Mouse (Mus musculus) cerebellum, adult 8-10 months (tissue): ENCODE measurements around the gene Zfhx3.

ENCODE experiments used
- DNase-seq: peaks from one replicate; pipeline ENCODE4 v3.0.0; 2022

Zfhx3 gene

DNA sequence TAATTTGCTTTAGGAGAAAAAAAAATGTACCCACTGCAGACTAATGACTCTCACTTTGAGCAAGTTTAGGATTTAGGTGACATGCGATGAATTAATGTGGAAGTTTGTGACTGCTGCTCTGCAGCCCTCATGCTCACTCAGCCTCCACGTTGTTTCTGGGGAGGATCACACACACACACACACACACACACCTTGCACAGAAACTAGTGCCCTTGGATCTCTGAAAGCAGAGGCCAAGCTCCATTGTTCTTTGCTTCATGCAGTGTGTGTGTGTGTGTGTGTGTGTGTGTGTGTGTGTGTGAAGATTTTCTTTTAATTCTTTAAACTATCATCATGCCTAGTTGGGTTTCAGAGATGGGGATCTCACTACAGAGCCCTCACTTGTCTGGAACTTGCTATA is 1020.7 kb downstream of the Zfhx3 start:
- DNase-seq = no peak

GRCm38 (mm10) chr8:108966041-108966440 is 1023.6 kb downstream of the Zfhx3 start:
- DNase-seq = no peak

DNA sequence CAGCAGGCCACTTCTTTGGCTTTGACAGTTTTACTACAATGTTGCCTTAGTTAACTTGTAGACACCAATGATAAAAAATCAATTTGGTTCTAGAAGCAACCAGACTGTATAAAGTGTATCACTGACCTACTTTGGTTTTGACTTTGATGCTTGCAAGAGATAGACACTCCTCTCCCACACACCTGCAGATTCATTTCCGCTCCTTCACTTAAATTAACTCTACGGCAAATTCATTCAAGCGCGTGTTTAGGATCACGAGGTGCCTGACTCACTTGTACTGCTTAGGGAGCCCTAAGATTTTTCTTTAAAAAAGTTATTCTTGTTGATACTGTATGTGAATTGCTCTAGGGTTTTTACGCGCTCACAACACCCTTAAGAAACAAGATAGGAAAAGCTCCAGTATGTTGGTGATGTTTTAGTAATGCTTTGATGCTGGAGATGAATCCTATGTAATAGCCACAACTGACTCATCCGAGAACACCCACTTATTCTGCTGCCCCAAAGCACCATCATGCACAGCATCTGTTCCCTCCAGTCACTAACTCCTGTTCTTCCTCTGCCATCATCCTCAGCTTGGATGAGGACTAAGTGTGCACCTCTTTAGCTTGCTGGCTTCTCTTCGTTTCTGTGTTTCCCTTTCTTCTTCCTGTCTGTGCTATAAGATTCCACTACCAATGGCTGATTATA is 1031.3 kb downstream of the Zfhx3 start:
- no peak for DNase-seq

GRCm38 (mm10) chr8:108977693-108978361 is 1035.4 kb downstream of the Zfhx3 start:
- DNase-seq = no peak

DNA sequence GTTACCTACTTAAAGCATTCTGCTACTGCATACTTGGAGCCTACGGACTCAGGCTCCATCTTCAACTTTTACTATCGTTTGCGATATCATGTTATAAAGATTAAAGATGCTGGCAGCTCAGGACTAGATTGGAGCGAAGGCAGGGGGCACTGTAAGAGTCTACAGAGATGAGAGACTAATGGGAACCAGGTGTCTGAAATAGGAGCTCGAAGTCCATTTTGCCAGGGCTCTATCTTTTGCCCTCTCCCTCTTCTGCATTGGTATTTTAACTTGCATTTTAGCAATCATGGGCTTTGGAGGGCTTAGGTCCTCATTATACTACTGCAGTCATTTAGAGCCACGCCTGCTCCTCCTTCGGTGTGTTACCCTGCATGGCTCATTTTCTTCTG is 1035.9 kb downstream of the Zfhx3 start:
- no peak for DNase-seq

GRCm38 (mm10) chr8:108984904-108985303 is 1042.5 kb downstream of the Zfhx3 start:
- no peak for DNase-seq

GRCm38 (mm10) chr8:108989841-108990240 is 1047.4 kb downstream of the Zfhx3 start:
- DNase-seq = no peak

GRCm38 (mm10) chr8:108990537-108990936 is 1048.1 kb downstream of the Zfhx3 start:
- no peak for DNase-seq

GRCm38 (mm10) chr8:108991395-108991794 is 1049.0 kb downstream of the Zfhx3 start:
- DNase-seq = no peak

GRCm38 (mm10) chr8:108993718-108994117 is 1051.3 kb downstream of the Zfhx3 start:
- no peak for DNase-seq

GRCm38 (mm10) chr8:108994187-108994586 is 1051.7 kb downstream of the Zfhx3 start:
- DNase-seq = no peak

GRCm38 (mm10) chr8:108994880-108995279 is 1052.4 kb downstream of the Zfhx3 start:
- DNase-seq = no peak

DNA sequence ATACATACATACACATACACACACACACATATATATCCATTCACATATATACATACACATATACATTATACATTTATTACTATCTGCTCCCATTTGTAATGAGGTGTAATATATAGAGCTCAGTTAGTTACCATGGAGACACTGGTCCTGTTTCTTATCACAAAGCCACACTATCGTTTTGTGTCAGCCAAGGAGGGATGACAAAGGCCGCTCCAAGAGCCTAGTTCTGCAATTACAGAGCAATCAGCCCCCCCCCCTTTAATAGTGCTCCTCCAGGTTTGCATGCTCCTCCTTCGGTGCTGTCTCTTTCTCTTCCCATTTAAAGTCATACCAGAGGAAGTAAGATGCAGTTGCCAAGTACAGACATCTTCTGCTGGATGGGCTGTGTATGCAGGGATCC is 1054.9 kb downstream of the Zfhx3 start:
- DNase-seq = no peak

GRCm38 (mm10) chr8:108999297-109000249 is 1057.1 kb downstream of the Zfhx3 start:
- DNase-seq = no peak

DNA sequence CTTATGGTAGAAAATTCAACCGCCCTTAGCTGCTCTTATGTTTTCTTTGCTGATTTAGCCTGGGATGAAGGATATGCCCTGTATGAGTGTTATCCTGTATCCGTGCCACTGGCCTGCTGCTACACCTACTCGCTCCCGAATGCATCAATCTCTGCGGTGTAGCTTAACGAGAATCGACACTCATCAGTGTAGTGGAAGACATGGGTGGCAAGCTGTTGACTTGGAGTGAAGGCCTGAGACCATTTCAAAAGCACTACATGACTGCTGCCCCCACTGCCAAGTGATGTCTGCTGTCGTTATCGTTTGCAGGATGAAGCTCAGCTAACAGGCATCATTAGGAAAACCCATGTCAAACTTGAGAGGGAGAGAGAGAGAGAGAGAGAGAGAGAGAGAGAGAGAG is 1058.6 kb downstream of the Zfhx3 start:
- DNase-seq = no peak

- DNase-seq = no peak
Measured at GRCm38 (mm10) chr8:109001923-109002322, 1059.5 kb downstream of the Zfhx3 start.

DNA sequence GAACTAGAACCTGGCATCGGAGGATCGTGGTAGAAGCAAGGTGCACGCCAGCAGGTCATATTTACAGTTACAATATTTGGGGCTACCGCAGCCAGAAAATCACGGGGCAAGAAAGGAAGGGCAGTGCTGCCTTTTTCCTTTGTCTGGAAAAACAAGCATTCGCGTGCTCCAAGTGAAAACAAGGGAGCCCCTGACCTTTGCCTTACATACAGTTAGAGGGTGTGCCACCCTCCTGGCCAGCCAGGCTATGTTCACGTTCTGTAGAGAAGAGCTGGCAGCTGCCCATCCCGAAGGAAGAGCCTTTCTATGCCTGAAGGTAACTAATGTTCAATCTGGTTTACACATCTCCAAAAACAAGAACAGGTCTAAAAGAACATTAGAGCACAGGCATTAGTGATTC is 1064.5 kb downstream of the Zfhx3 start:
- DNase-seq = no peak
